Comparison of ENCODE assay signal across 16 mouse cellular contexts in genomic region chr2:31129742-31130518, GRCm38 (mm10). TPM values are rescaled to one million over a fixed set of nuclear protein-coding genes. Genes with fewer than 3 reads are reported as not detected.
DNase-seq lines count a peak whose midpoint lies in the region; ATAC-seq and TF ChIP-seq lines count a peak whose summit lies in the region.
"Had no signal": no experiment of that assay in that cellular context is flagged by ENCODE, and none has a peak within 500 bp of the region (broad histone marks: within the 10 kb centered on the region; RNA-seq: fewer than 3 reads in every experiment).

No protein-coding gene starts in this region.

- no peak overlapping the region for H3K4me2 ChIP-seq in kidney, postnatal 0 days (ENCODE audit: low read length)
- H3K4me2 ChIP-seq: embryonic facial prominence, embryonic 13.5 days; limb, embryonic 12.5 days; midbrain, embryonic 13.5 days had no signal

- peak; percentile 91 for DNase-seq in heart, adult 11 months
- DNase-seq in heart, postnatal 14 days: no peak
- no peak for DNase-seq in kidney, postnatal 0 days (ENCODE audit: low spot score)
- no peak for DNase-seq in kidney, postnatal 36 days
- DNase-seq in ES-E14 (ENCODE audit: low read depth, low spot score): no peak
- DNase-seq in frontal cortex, postnatal 36 days (ENCODE audit: low spot score in 2 of 2): no peak
- DNase-seq in thymus, postnatal 10 days (ENCODE audit: low spot score in 2 of 2): no peak
- DNase-seq: adrenal gland, postnatal 25 days; kidney, adult 11 months; kidney, postnatal 4 days; thymus, postnatal 25 days had no signal

- H3K4me1 ChIP-seq in kidney, postnatal 0 days (replicated peaks; ENCODE audit: insufficient read depth, low read length): peaks cover 18% of the 10 kb centered on the region
- H3K4me1 ChIP-seq in ES-E14 (ENCODE audit: control insufficient read depth in 2 of 2, insufficient read depth in 2 of 2, low read length in 2 of 2, poor library complexity in 1 of 2): peaks cover 28 to 48% of the 10 kb centered on the region in 2 experiments

- in situ Hi-C loops in ES-E14 (cut with MboI; ENCODE audit: low sequenced_read_pairs in 2 of 2, unreplicated experiment in 2 of 2): no loop called here

- WGBS in kidney, postnatal 0 days: 70% methylated on average over 14 of the region's 14 CpGs
- WGBS in macrophage (ENCODE audit: missing documents): 83% methylated on average over 14 of the region's 14 CpGs

- no peak overlapping the region for H3K4me3 ChIP-seq in kidney, postnatal 0 days (replicated peaks; ENCODE audit: low read depth, low read length)
- H3K4me3 ChIP-seq in ES-E14 (ENCODE audit: insufficient read depth in 1 of 2, low read depth in 1 of 2, low read length in 2 of 2, poor library complexity in 1 of 2, severe bottlenecking in 1 of 2): no peak overlapping the region
- no peak overlapping the region for H3K4me3 ChIP-seq in macrophage (ENCODE audit: inconsistent target)
- H3K4me3 ChIP-seq: embryonic facial prominence, embryonic 13.5 days; forebrain, embryonic 10.5 days; limb, embryonic 12.5 days; midbrain, embryonic 13.5 days had no signal

- H3K79me2 ChIP-seq in macrophage (ENCODE audit: inconsistent target): peaks cover 98% of the 10 kb centered on the region

- H3K27ac ChIP-seq in kidney, postnatal 0 days: peak overlapping the region; percentile 54; the same call in 1 of the 2 replicates
- H3K27ac ChIP-seq in ES-E14 (ENCODE audit: insufficient read depth, low read depth, low read length, poor library complexity, severe bottlenecking) (peak overlapping the region; percentile 77; the same call in 1 of the 2 replicates), macrophage (0 out of 2 replicates have a peak overlapping the region, but pooled peaks have one; percentile 10)
- H3K27ac ChIP-seq: embryonic facial prominence, embryonic 13.5 days; limb, embryonic 12.5 days; midbrain, embryonic 13.5 days had no signal

- H3K36me3 ChIP-seq in kidney, postnatal 0 days (ENCODE audit: insufficient read depth, low read length): no peaks in the 10 kb centered on the region
- no peaks in the 10 kb centered on the region for H3K36me3 ChIP-seq in ES-E14 (ENCODE audit: control insufficient read depth, insufficient read depth, low read length, poor library complexity, severe bottlenecking)
- no peaks in the 10 kb centered on the region for H3K36me3 ChIP-seq in macrophage (ENCODE audit: inconsistent target)
- H3K36me3 ChIP-seq: embryonic facial prominence, embryonic 13.5 days; forebrain, embryonic 10.5 days; limb, embryonic 12.5 days; midbrain, embryonic 13.5 days had no signal

- TF ChIP-seq CTCF in kidney, postnatal 0 days (IDR thresholded peaks at IDR 0.05; ENCODE audit: low read depth): no peak

- intact Hi-C loops in heart, postnatal 14 days (cut with DNase I): loop anchor here (5.0 kb wide), 1 partner anchor 43 kb away; no protein-coding TSS in a partner anchor

- H3K27me3 ChIP-seq in kidney, postnatal 0 days (ENCODE audit: insufficient read depth, low read length): no peaks in the 10 kb centered on the region
- H3K27me3 ChIP-seq: embryonic facial prominence, embryonic 13.5 days; limb, embryonic 12.5 days; midbrain, embryonic 13.5 days had no signal

- no peak for ATAC-seq in kidney, postnatal 0 days (replicated peaks; ENCODE audit: low FRiP score, low read depth)
- ATAC-seq: midbrain, embryonic 13.5 days had no signal

- H3K9me3 ChIP-seq in kidney, postnatal 0 days (replicated peaks; ENCODE audit: low read length): no peaks in the 10 kb centered on the region
- no peaks in the 10 kb centered on the region for H3K9me3 ChIP-seq in ES-E14 (ENCODE audit: control insufficient read depth, insufficient read depth, low read depth, low read length)
- H3K9me3 ChIP-seq: embryonic facial prominence, embryonic 13.5 days; forebrain, embryonic 10.5 days; limb, embryonic 12.5 days; midbrain, embryonic 13.5 days had no signal

- no peak overlapping the region for H3K9ac ChIP-seq in kidney, postnatal 0 days (ENCODE audit: low read depth, low read length)
- H3K9ac ChIP-seq in ES-E14 (ENCODE audit: insufficient read depth, low read depth, low read length, poor library complexity, severe bottlenecking): no peak overlapping the region
- H3K9ac ChIP-seq: embryonic facial prominence, embryonic 13.5 days; limb, embryonic 12.5 days; midbrain, embryonic 13.5 days had no signal

TF ChIP-seq in ES-E14, 5 proteins besides CTCF, POLR2A, EP300 and RAD21:
- TF ChIP-seq ZNF384 (IDR thresholded peaks at IDR 0.05; ENCODE audit: low read depth, low read length) (no peak), ZC3H11A (IDR thresholded peaks at IDR 0.05; ENCODE audit: borderline replicate concordance, low read depth, low read length) (no peak), CHD2 (IDR thresholded peaks at IDR 0.05; ENCODE audit: low read depth, low read length) (no peak), HCFC1 (IDR thresholded peaks at IDR 0.05; ENCODE audit: borderline replicate concordance, insufficient read depth, low read length) (no peak), MAFK (IDR thresholded peaks at IDR 0.05; ENCODE audit: insufficient read depth, low read depth, low read length) (no peak)

RNA-seq across cellular contexts. Expression of gene Fnbp1, which starts 11.9 kb away (rescaled TPM):
- 10 to 100 TPM; 49.5 to 51.9 TPM for total RNA-seq in heart, postnatal 14 days (2021)
- 12.3 and 14.0 TPM in 2 replicates for polyA plus RNA-seq in kidney, postnatal 0 days (2015; fragmentation: Nextera tagmentation; extraction: Ambion mirVana)
- 15.1 and 16.5 TPM in 2 replicates for total RNA-seq in ES-E14 (2012; rRNA removed)
- 100 to 1,000 TPM; 230 to 652 (median 349) TPM for total RNA-seq in macrophage (2018; cell fraction: chromatin; rRNA removed)
- 10 to 100 TPM; 45.7 to 98.1 (median 65.6) TPM for total RNA-seq in macrophage (2018; cell fraction: cytosol; rRNA removed)
- total RNA-seq in macrophage (2018; cell fraction: nucleus; rRNA removed): 100 to 1,000 TPM; 117 to 400 (median 216) TPM
- polyA plus RNA-seq in macrophage (2018): 77.2 to 118 TPM (median 110 TPM) in 3 replicates

RNA-seq across cellular contexts. Expression of gene Gpr107, which starts 22.2 kb away (rescaled TPM):
- 10 to 100 TPM; 39.2 to 41.7 TPM for total RNA-seq in heart, postnatal 14 days (2021)
- polyA plus RNA-seq in kidney, postnatal 0 days (2015; fragmentation: Nextera tagmentation; extraction: Ambion mirVana): 30.7 and 32.3 TPM in 2 replicates
- 111 and 156 TPM in 2 replicates for total RNA-seq in ES-E14 (2012; rRNA removed)
- 100 to 1,000 TPM; 139 to 319 (median 251) TPM for total RNA-seq in macrophage (2018; cell fraction: chromatin; rRNA removed)
- 10 to 100 TPM; 30.7 to 54.7 (median 44.4) TPM for total RNA-seq in macrophage (2018; cell fraction: cytosol; rRNA removed)
- total RNA-seq in macrophage (2018; cell fraction: nucleus; rRNA removed): 100 to 1,000 TPM in 15 of 26 experiments, 10 to 100 TPM in 11; 80.4 to 185 (median 108) TPM
- 44.0 to 60.9 TPM (median 45.0 TPM) in 3 replicates for polyA plus RNA-seq in macrophage (2018)

Comparison
In these comparisons a context has a peak if more than half of its experiments do, and no peak if none do; other contexts are left out.
1. H3K27ac ChIP-seq: peak in every context shown above with its lines; median percentile 77 in ES-E14; 54 in kidney, postnatal 0 days; 10 in macrophage.